Mouse (Mus musculus): ENCODE data around the gene Tll1. TPM values are rescaled to one million over a fixed set of nuclear protein-coding genes. Genes with fewer than 3 reads are reported as not detected.

Gene Tll1
- 1 to 10 TPM; 2.8 to 3.7 (median 3.3) TPM for total RNA-seq (2022)

- no peak for DNase-seq (ENCODE audit: low spot score in 2 of 2)
These were observed at the start of gene Tll1 for GRCm38 (mm10) chr8:64206024-64206385. Gene Tll1 (minus strand): TSS chr8:64206271.

GRCm38 (mm10) chr8:64238645-64239044 lies 32.6 kb upstream of the Tll1 start:
- DNase-seq (ENCODE audit: low spot score in 2 of 2) = no peak

- no peak for DNase-seq (ENCODE audit: low spot score in 2 of 2)
These were observed 15.5 kb upstream of the Tll1 start for GRCm38 (mm10) chr8:64221600-64221999.

GRCm38 (mm10) chr8:64217644-64218043 lies 11.6 kb upstream of the Tll1 start:
- DNase-seq (ENCODE audit: low spot score in 2 of 2) = no peak

GRCm38 (mm10) chr8:64216252-64216651 lies 10.2 kb upstream of the Tll1 start:
- no peak for DNase-seq (ENCODE audit: low spot score in 2 of 2)

GRCm38 (mm10) chr8:64215374-64215773 lies 9.3 kb upstream of the Tll1 start:
- no peak for DNase-seq (ENCODE audit: low spot score in 2 of 2)

GRCm38 (mm10) chr8:64214906-64215305 lies 8.8 kb upstream of the Tll1 start:
- no peak for DNase-seq (ENCODE audit: low spot score in 2 of 2)

GRCm38 (mm10) chr8:64206411-64206861 lies 365 bp upstream of the Tll1 start:
- peak in 1 of 2 experiments; percentile 10 for DNase-seq (ENCODE audit: low spot score in 2 of 2)

GRCm38 (mm10) chr8:64205321-64206023 lies 599 bp downstream of the Tll1 start:
- no peak for DNase-seq (ENCODE audit: low spot score in 2 of 2)

- no peak for DNase-seq (ENCODE audit: low spot score in 2 of 2)
These were observed 1.2 kb downstream of the Tll1 start for GRCm38 (mm10) chr8:64204801-64205311.

- peak in 1 of 2 experiments; percentile 13 for DNase-seq (ENCODE audit: low spot score in 2 of 2)
These were observed 1.9 kb downstream of the Tll1 start for GRCm38 (mm10) chr8:64204167-64204566.

GRCm38 (mm10) chr8:64198326-64198725 lies 7.7 kb downstream of the Tll1 start:
- DNase-seq (ENCODE audit: low spot score in 2 of 2) = no peak

GRCm38 (mm10) chr8:64193421-64193820 lies 12.7 kb downstream of the Tll1 start:
- DNase-seq (ENCODE audit: low spot score in 2 of 2) = no peak

- DNase-seq (ENCODE audit: low spot score in 2 of 2) = no peak
These were observed 18.2 kb downstream of the Tll1 start for GRCm38 (mm10) chr8:64187881-64188280.

- DNase-seq (ENCODE audit: low spot score in 2 of 2) = no peak
These were observed 29.1 kb downstream of the Tll1 start for GRCm38 (mm10) chr8:64176931-64177330.

GRCm38 (mm10) chr8:64174916-64175315 lies 31.2 kb downstream of the Tll1 start:
- no peak for DNase-seq (ENCODE audit: low spot score in 2 of 2)

- DNase-seq (ENCODE audit: low spot score in 2 of 2) = no peak
These were observed 32.3 kb downstream of the Tll1 start for GRCm38 (mm10) chr8:64173759-64174158.

GRCm38 (mm10) chr8:64152899-64153891 lies 52.9 kb downstream of the Tll1 start:
- no peak for DNase-seq (ENCODE audit: low spot score in 2 of 2)

GRCm38 (mm10) chr8:64152216-64152804 lies 53.8 kb downstream of the Tll1 start:
- DNase-seq (ENCODE audit: low spot score in 2 of 2) = peak; percentile 45 to 62

GRCm38 (mm10) chr8:64136593-64136992 lies 69.5 kb downstream of the Tll1 start:
- peak in 1 of 2 experiments; percentile 2 for DNase-seq (ENCODE audit: low spot score in 2 of 2)

- DNase-seq (ENCODE audit: low spot score in 2 of 2) = no peak
These were observed 98.9 kb downstream of the Tll1 start for GRCm38 (mm10) chr8:64107190-64107589.

- no peak for DNase-seq (ENCODE audit: low spot score in 2 of 2)
These were observed 132.7 kb downstream of the Tll1 start for GRCm38 (mm10) chr8:64073396-64073795.
